Mouse (Mus musculus) limb, embryonic 11.5 days (tissue): ENCODE measurements at regions not wholly inside any gene's neighbourhood (a gene's known extent, or its start where the extent isn't known, plus 50 kb on each side); places are given as distances from the start of the nearest gene placed in this dataset.
A peak's percentile ranks its signal among the peaks of the same experiment; 100 is the strongest.

Experiments used
- ATAC-seq: fragments of 200-750 bp; cut with Nextera tagmentation; 2 replicates; pipeline ENCODE4 v1.8.0; 2017; ENCODE audit warnings: low read depth; ENCODE audit not compliant: insufficient number of reproducible peaks, low FRiP score, low TSS enrichment
- DNase-seq: peaks from one replicate; pipeline ENCODE4 v3.0.0-alpha.2; 2015; ENCODE audit warnings: low spot score
- H3K27ac ChIP-seq: fragments of 300-500 bp; sonication (generic); replicated peaks from 2 replicates; pipeline ENCODE4 v1.5.1; 2014; ENCODE audit warnings: low read depth, mild to moderate bottlenecking, low read length
- H3K27me3 ChIP-seq: fragments of 300-500 bp; sonication (generic); 2 replicates; pipeline ENCODE4 v1.6.1; 2014; ENCODE audit warnings: mild to moderate bottlenecking, low read length, mixed read lengths; ENCODE audit not compliant: control insufficient read depth, insufficient read depth
- H3K36me3 ChIP-seq: fragments of 300-500 bp; sonication (generic); 2 replicates; pipeline ENCODE4 v1.6.1; 2014; ENCODE audit warnings: mild to moderate bottlenecking, low read length, moderate library complexity, mixed read lengths; ENCODE audit not compliant: control insufficient read depth, insufficient read depth
- H3K4me1 ChIP-seq: fragments of 300-500 bp; sonication (generic); 2 replicates; pipeline ENCODE4 v1.6.1; 2014; ENCODE audit warnings: low read length, mixed read lengths; ENCODE audit not compliant: control insufficient read depth, insufficient read depth
- H3K4me2 ChIP-seq: fragments of 300-500 bp; sonication (generic); 2 replicates; pipeline ENCODE4 v1.6.1; 2014; ENCODE audit warnings: low read depth, mild to moderate bottlenecking, moderate library complexity; ENCODE audit not compliant: severe bottlenecking
- H3K4me3 ChIP-seq: fragments of 300-500 bp; sonication (generic); 2 replicates; pipeline ENCODE4 v1.5.1; 2014; ENCODE audit warnings: low read depth, low read length
- H3K9ac ChIP-seq: fragments of 300-500 bp; sonication (generic); 2 replicates; pipeline ENCODE4 v1.6.1; 2014; ENCODE audit warnings: mild to moderate bottlenecking, low read length
- H3K9me3 ChIP-seq: fragments of 300-500 bp; sonication (generic); 2 replicates; pipeline ENCODE4 v1.6.1; 2016; ENCODE audit warnings: low read length; ENCODE audit not compliant: control insufficient read depth
- WGBS: fragments of 180-500 bp; shearing (Covaris S2); extraction: QIAGEN DNeasy Blood & Tissue Kit; methylation state at CpG from one replicate; pipeline ENCODE4 v1.1.7; 2014; 5-methylcytosine and 5-hydroxymethylcytosine counted together

DNA sequence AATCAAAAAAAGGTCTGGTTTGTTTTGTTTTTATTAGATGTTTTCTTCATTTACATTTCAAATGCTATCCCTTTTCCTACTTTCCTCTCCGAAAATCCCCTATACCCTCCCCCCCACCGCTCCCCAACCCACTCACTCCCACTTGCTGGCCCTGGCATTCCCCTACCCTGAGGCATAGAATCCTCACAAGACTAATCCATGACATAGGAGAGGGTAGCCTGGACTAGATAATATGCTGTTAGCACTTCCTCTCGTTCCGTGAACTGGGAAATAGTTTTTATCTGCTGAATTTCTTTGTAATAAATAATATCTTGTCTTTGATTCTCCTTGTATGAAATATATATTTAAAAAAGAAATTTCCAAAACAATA is 151.4 kb upstream of the Rag2 start:
- 87% methylated on average over 4 of the region's 4 CpGs for WGBS
- no peak overlapping the region for H3K9ac ChIP-seq
- H3K27me3 ChIP-seq, result no peaks in the 10 kb centered on the region
- H3K9me3 ChIP-seq, result no peaks in the 10 kb centered on the region
- H3K4me3 ChIP-seq, result no peak overlapping the region
- H3K4me2 ChIP-seq, result no peak overlapping the region
- DNase-seq, result no peak
- ATAC-seq, result peak; percentile 75; the same call in 1 of the 2 replicates
- H3K27ac ChIP-seq, result no peak overlapping the region
- no peaks in the 10 kb centered on the region for H3K4me1 ChIP-seq
- no peaks in the 10 kb centered on the region for H3K36me3 ChIP-seq

DNA sequence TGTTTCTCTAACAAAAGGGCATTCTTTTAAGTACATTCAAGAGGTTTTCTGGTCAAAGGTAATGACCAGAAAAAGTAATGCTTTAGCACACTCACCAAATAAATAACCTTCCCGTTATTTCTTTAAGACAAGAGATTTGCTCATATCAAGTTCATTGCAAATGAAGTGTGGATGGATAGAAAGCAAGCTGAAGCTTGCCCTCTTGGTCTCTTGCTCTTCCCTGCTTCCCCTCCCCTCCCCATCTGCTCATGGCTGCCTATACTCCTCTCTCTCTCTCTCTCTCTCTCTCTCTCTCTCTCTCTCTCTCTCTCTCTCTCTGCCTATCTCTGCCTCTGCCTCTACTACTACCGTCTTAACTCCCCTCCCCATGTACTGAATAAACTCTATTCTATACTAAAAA is 147.7 kb upstream of the Rag2 start:
- no peaks in the 10 kb centered on the region for H3K36me3 ChIP-seq
- H3K9ac ChIP-seq, result no peak overlapping the region
- no peaks in the 10 kb centered on the region for H3K27me3 ChIP-seq
- H3K4me1 ChIP-seq, result no peaks in the 10 kb centered on the region
- DNase-seq (no peak), ATAC-seq (no peak)
- no peaks in the 10 kb centered on the region for H3K9me3 ChIP-seq
- no peak overlapping the region for H3K4me3 ChIP-seq
- 83% methylated on average over 2 of the region's 2 CpGs for WGBS
- no peak overlapping the region for H3K4me2 ChIP-seq
- H3K27ac ChIP-seq, result no peak overlapping the region

DNA sequence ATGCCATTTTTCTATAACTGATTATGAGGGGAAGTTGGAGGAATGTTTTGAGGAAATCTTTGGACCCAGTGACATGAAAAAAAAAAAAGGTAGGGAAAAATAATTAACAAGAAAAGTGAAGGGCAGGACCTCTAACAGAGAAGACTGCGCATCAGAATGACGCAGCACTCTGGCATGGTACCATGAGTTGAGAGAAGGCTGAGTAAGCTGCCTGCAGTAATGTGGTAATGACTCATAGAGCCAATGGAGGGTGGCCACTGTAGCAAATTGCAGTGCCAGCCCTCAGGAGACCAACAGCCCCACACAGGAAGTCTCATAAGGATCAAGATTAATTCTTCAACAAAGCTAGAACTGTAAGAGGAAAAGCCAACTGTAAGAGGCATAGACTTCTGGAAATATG is 134.3 kb upstream of the Rag2 start:
- 96% methylated on average over 2 of the region's 2 CpGs for WGBS
- no peak for DNase-seq
- Histone ChIP-seq H3K9ac (no peak overlapping the region), H3K27ac (no peak overlapping the region), H3K4me3 (no peak overlapping the region), H3K4me1 (no peaks in the 10 kb centered on the region), H3K4me2 (no peak overlapping the region), H3K27me3 (no peaks in the 10 kb centered on the region), H3K36me3 (no peaks in the 10 kb centered on the region), H3K9me3 (no peaks in the 10 kb centered on the region)
- no peak for ATAC-seq

DNA sequence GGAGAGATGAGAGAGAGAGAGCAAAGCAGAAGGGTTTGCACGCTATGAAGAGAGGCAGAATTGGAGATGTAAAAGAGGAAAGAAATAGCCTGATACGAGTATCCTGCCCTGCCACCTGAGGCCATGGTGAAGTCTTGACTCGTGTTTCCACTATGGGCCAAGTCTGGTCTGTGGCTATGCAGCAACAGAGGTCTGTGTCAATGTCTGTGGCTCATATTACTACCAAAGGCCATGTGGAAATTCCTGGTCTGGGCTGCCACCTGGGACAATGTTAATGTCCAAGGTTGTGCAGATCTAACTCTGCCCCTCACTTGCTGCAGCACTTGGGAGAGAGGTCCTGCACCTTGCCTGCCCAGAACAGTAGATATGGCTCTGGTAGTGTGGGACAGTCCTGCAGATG is 132.8 kb upstream of the Rag2 start:
- Histone ChIP-seq H3K36me3 (no peaks in the 10 kb centered on the region), H3K4me2 (no peak overlapping the region), H3K27ac (no peak overlapping the region), H3K4me3 (no peak overlapping the region), H3K27me3 (no peaks in the 10 kb centered on the region), H3K9ac (no peak overlapping the region), H3K9me3 (no peaks in the 10 kb centered on the region), H3K4me1 (no peaks in the 10 kb centered on the region)
- DNase-seq (no peak), ATAC-seq (no peak)
- WGBS, result 93% methylated on average over 3 of the region's 3 CpGs

DNA sequence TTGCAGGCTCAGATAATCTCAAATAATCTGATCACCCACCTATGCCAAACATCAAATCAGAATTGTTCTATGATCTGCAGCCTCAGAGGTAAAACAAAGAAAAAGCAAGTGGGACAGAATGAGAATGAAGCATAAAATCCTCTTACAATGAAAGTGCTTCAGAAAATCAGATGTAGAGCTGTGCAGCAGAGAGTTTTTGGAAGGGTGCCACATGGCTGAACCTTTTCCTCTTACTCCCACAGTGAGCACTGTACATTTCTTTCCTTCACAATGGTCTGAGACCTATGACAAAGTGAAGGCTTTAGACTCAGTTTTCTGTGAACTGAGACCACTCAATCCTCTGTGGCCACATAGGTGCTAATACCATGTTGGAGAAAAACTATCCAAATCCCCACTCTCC is 116.4 kb upstream of the Rag2 start:
- Histone ChIP-seq H3K9me3 (no peaks in the 10 kb centered on the region), H3K4me1 (no peaks in the 10 kb centered on the region), H3K27me3 (no peaks in the 10 kb centered on the region), H3K27ac (no peak overlapping the region), H3K9ac (no peak overlapping the region), H3K4me3 (no peak overlapping the region), H3K36me3 (no peaks in the 10 kb centered on the region), H3K4me2 (no peak overlapping the region)
- ATAC-seq, result no peak
- no peak for DNase-seq
